Mouse (Mus musculus): Measurements from ENCODE around the gene Mettl3.
A peak's percentile ranks its signal among the peaks of the same experiment; 100 is the strongest.
"Not testable (repeated sequence)": the region's sequence is repeated elsewhere in the genome, so short reads cannot be mapped to it uniquely, and the experiment has no call there.

Mettl3 gene

DNA sequence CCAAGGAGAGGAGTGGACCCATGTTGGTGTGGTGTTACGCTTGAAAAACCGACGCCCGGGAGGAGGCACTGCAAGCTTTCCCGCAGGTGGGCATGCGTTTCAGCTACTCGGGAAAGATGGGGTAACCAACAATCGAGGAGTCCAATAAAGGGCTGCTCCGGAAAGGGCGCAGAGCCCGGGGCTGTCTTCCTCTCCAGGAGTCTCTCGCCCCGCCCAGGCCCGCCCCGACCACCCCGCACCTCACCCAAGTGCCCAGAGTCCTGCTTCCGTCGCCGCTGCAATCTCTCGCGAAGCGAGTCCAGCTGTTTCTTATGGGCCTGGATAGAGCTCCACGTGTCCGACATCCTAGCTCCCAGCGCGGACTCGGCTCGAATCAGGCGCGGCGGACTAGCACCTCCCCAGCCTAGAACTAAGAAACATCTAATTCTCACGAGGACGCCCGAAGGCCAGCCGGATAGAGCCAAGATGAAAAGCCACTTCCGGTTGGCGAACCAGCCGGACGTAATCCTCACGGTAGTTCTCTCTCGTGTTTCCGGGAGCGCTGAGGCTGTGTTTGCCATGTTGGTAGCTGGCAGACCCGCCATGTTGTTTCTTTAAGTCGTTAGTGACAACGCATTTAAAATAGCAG, at the start of gene Mettl3:
Gene Mettl3 (minus strand): TSS at position 485 of the 628 bp plus-strand sequence.
- peak; percentile 90 for DNase-seq (ENCODE audit: extremely low read depth, low read depth, low spot score)

DNA sequence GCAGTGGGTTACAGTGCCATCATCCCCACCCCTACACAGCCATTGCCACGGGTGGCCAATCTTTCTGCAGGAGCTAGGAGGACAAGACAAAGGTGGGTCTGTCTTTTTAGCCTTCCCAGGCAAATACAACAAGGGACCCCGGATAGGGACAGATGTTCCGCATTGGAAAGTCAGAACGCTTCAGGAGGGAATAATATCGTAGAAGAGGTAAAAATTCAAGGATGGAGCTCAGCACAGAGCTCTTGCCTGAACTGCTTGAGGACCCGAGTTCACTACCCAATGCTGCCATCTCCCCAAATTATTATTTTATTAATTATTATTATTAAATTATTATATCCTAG, 34.6 kb upstream of the Mettl3 start:
- no peak for DNase-seq (ENCODE audit: extremely low read depth, low read depth, low spot score)

DNA sequence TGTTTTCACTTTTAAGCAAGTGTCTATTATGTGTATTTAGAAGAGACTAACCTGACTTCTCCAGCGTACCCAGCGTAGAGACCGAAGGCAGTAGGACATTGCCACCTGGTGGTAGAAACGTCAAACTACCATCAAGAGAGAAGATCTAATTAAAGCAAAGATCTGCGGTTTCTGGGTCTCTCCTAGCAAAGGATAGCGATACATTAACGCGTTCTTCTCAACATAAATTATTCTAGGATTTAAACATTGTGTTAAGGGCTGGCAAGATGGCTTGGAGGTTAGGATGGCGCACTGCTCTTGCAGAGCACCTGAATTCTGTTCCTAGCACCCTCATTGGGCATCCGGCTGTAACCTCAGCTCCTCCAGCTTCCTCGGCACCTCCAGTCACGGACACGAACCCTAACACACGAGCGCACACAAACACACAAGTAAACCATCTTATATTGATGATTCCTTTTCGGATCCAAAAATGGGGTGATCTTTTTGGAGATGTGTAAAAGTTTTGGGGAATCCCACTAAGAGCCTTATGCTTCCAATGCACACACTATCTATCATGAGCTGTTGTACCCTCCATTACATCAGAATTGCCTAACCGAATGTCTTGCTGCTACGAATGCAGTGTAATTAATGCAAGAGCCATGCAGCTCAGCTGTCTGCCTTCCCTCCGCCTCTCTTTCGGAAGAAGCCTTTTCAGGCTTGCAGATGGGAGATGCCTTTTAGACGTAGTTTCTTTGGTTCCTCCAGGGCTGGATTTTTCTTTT, 34.0 kb upstream of the Mettl3 start:
- DNase-seq (ENCODE audit: extremely low read depth, low read depth, low spot score): no peak

GRCm38 (mm10) chr14:52332171-52332570, 27.2 kb upstream of the Mettl3 start:
- DNase-seq (ENCODE audit: extremely low read depth, low read depth, low spot score): no peak

DNA sequence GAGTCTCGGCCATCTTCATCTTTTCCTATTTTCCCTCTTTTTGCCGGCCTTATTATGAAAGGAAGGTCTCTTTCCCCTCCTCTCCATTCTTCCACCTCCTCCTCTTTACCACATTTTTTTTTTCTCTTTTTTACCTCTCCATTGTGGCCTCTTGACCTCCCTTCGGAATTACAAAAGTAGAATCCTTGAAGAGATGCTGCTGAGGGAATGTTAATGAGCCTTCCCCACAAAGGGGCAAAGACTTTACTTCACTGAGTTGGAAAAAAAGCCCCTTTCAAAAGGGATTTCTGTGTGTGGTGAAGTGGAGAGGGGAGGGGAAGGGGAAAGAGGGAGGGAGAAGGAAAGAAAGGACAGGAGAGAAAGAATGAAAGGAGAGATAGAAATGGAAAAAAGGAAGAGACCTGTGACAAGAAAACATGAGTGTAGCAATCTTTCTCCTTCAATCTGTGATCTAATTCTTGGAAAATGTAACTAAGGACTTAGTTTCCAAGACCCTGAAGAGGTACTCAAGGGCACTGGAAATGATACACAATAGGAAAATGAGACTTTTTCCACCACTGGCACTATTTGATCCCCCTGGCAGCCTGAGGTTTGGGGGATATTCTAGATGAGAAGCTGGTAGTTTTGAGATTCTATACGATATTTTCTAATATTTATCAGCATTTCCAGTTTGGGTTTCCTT, 26.3 kb upstream of the Mettl3 start:
- DNase-seq (ENCODE audit: extremely low read depth, low read depth, low spot score): no peak

DNA sequence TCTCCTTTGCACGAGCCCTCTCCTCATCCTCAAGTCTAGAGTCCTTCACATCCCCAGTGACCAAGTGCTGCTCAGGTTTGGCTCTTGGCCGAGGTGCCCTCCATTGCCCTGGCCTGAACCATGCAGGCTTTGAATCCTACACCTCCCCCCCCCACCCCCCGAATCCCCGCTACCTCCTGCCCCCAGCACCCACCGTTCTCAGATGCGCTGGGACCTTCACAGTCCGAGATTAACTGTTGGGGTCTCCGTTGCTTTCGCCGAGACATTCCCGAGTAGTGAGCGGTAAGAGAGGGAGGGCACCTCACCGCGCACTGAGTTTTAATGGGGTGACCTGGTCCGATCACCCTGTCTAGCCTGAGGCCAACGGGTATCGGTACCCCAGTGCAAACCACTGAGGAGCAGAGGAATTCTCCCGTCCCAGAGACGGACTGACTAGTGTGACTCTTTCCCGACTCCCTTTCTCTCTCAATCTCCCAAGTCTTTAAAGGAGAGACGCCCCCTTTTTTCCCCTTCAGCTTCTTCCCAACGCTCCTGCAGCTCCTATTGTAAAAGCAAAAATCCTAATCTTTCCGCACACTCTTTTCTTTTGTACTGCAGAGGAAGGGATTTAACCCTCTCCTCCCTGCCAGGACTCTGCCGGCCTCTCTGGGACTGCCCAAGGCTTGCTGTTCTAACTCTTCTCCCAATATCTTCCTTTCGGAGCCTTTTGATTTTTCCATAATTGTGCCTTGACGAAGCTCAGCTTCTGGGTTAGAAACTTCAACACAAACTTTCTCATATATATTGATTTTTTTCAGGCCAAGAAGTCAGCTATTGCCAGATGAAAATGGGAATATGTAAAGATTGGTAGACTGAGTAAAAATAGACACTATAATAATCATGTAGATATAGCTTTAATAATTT, 23.2 kb upstream of the Mettl3 start, which contains the start of gene Sall2:
Gene Sall2 (minus strand): TSS at position 853 of the 903 bp plus-strand sequence.
- DNase-seq (ENCODE audit: extremely low read depth, low read depth, low spot score): no peak

GRCm38 (mm10) chr14:52327375-52327901, 22.5 kb upstream of the Mettl3 start:
- DNase-seq (ENCODE audit: extremely low read depth, low read depth, low spot score): no peak

DNA sequence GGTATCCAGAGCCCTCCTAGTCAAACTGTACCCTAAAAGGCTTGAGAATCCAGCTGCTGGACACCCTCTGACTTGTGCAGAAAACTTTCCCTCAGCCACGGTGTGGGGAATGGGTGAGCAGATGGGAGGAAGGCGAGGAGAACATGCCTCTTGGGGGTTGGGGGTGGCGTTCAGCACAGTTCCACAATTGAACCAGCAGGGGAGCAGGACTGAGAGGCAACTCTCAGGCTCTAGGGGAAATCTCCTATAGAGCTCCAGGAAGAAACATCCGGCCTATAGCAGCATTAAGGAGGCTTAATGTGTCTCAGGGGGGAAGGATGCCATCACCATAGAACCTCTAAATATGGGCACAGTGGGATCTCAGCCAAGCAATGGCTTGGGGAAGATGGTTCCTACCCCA, 21.0 kb upstream of the Mettl3 start:
- DNase-seq (ENCODE audit: extremely low read depth, low read depth, low spot score): no peak

- DNase-seq (ENCODE audit: extremely low read depth, low read depth, low spot score): no peak
These were observed 14.4 kb upstream of the Mettl3 start for GRCm38 (mm10) chr14:52319361-52319760.

GRCm38 (mm10) chr14:52316441-52317225, 11.7 kb upstream of the Mettl3 start:
- no peak for DNase-seq (ENCODE audit: extremely low read depth, low read depth, low spot score)

GRCm38 (mm10) chr14:52315792-52316440, 11.0 kb upstream of the Mettl3 start:
- no peak for DNase-seq (ENCODE audit: extremely low read depth, low read depth, low spot score)

GRCm38 (mm10) chr14:52315283-52315780, 10.4 kb upstream of the Mettl3 start:
- no peak for DNase-seq (ENCODE audit: extremely low read depth, low read depth, low spot score)

DNA sequence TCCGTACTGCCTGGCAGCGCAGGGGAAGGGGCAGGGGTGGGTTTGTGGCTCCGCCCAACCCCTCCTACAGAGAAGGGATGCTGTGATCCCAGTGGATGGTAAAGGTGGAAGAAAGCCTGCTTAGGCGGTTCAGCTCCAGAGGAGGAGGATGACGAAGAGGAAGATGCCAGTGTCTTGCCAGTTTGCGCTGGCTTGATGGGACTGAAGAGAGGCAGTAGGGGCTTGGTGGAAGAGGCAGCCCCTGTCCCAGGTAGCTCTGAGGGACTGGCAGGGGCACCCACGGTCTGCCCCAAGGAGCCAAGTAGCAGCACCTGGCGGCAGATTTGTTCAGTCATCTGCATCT, 9.9 kb upstream of the Mettl3 start:
- no peak for DNase-seq (ENCODE audit: extremely low read depth, low read depth, low spot score)

DNA sequence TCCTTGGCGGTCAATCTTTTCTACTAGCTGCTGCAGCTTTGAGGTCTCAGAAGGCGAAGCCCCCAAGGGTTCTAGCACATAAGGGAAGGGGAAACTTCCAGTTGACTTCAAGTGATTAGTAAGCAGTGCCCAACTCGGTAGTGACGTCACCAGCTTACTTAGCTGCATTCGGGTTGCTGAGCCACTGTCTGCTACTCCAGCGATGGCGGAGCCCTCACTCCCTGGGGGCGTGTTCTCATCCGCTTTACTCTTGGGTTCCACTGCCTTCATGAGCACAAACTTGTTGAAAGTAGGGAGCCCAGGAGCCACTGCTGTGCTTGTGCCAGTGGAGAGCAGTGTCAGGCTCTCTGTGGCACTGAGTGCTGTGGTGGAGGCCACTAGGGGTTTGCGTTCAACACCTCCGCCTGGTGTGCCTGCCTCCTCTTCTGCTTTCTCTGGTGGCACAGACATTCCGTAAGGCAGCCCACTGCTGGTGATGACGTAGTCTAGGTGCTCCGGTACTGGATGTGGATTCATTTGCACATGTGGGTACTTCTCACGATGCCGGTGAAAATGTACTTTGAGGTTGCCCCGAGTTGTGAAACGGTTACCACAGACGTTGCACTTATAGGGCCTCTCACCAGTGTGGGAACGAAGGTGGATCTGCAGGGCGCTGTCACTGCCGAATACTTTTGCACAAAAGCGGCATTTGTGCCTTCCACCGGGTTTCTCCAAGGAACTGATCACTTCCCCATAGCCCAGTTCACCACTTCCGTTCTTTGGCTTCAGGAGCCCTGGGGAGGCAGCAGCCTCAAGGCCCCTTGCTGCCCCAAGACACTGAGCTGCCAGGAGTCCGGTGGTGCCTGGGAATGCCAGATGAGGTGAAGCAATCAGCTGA, 9.2 kb upstream of the Mettl3 start:
- DNase-seq (ENCODE audit: extremely low read depth, low read depth, low spot score): no peak

DNA sequence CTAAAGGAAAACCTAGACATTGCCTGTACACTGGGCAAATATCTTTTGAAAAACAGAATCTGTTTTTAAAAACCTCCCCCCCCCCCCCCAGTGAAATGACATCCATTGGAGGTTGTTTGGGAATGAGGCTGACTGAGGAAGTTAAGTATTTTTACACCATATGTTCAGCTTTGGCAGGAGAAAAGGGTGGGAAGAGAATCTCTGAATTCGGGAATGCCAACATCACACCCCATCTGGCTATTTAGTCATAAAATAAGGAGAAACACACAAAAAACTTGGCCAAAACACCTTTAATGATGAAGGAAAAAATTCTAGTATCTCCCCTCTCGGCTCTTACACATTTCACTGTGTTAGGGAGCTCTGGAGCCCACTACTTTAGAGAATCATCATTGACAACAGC, 6.0 kb upstream of the Mettl3 start:
- DNase-seq (ENCODE audit: extremely low read depth, low read depth, low spot score): no peak

DNA sequence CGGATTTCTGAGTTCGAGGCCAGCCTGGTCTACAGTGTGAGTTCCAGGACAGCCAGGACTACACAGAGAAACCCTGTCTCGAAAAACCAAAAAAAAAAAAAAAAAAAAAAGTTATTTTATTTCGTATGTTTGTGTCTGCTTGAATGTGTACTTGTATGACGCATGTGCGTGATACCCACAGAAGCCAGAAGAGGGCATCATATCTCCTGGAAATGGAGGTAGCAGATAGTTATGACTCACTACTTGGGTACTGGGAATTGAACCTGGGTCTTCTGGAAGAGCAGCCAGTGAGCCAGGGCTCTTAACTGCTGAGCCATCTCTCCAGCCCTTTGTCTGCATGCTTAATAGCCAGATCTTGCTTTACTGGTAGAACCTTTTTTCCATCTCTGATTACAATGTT, 5.4 kb upstream of the Mettl3 start:
- DNase-seq (ENCODE audit: extremely low read depth, low read depth, low spot score): not testable (repeated sequence)

DNA sequence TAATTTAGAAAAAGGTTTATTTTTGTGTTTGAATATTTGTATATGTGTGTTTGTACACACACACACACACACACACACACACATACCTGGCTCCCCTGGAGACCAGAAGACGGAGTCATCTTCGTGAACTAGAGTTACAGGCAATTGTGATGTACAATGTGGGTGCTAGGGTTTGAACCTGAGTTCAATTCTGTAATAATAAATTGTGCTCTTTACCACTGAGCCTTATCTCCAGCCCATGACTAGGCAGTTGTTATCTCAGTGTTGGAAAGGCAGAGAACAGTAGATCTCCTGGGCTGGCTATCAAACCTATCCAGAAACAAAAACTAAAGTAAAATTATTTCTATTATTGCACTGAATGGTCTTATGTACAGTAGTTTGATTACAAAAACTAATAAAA, 1.2 kb upstream of the Mettl3 start:
- DNase-seq (ENCODE audit: extremely low read depth, low read depth, low spot score): no peak

DNA sequence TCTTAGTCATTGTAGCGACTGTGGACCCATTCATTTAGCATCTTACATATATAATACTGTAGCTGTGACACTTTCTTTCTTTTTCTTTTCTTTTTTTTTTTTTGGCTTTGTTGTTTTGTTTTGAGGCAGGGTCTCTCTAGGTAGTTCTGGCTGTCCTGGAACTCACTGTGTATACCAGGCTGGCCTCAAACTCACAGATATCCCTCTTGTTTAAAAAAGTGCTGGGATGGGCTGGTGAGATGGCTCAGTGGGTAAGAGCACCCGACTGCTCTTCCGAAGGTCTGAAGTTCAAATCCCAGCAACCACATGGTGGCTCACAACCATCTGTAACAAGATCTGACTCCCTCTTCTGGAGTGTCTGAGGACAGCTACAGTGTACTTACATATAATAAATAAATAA, 1.4 kb downstream of the Mettl3 start:
- DNase-seq (ENCODE audit: extremely low read depth, low read depth, low spot score): not testable (repeated sequence)

Measured in fat pad, adult 2 months (tissue).